Mouse (Mus musculus) activated CD4-positive, CD25-positive, alpha-beta regulatory T cell, adult 4 months (primary cell): Measurements from ENCODE around the gene Ttc9. TPM values are rescaled to one million over a fixed set of nuclear protein-coding genes. Genes with fewer than 3 reads are reported as not detected.

Experiments used
- polyA plus RNA-seq, 2 experiments: library from polyadenylated mRNA; unstranded; fragments of 100-300 nt; shearing (Covaris generic); gene quantifications; one replicate each; pipeline ENCODE4 v1.2.1; 2017

Ttc9 gene
- polyA plus RNA-seq, 2 experiments from 2014 or later: not detected

Other genes starting within 250 kb of the Ttc9 start
- gene Adam4, start 209.3 kb upstream of the Ttc9 start, polyA plus RNA-seq: under 1 TPM; 0.44 to 0.68 TPM
- gene Cox16, start 146.1 kb upstream of the Ttc9 start, polyA plus RNA-seq: 100 to 1,000 TPM; 140 to 178 TPM
- gene Gm20498, start 98.3 kb upstream of the Ttc9 start, polyA plus RNA-seq: 10 to 100 TPM; 11.3 to 14.9 TPM
- 10 to 100 TPM; 66.2 to 71.8 TPM for gene Synj2bp, start 98.3 kb upstream of the Ttc9 start, polyA plus RNA-seq
- not detected for gene Adam21, start 62.8 kb upstream of the Ttc9 start, polyA plus RNA-seq
- 10 to 100 TPM; 28.0 to 28.2 TPM for gene Med6, start 36.2 kb upstream of the Ttc9 start, polyA plus RNA-seq
- under 1 TPM; 0.13 to 0.26 TPM for gene Map3k9, start 149.9 kb downstream of the Ttc9 start, polyA plus RNA-seq
- 10 to 100 TPM; 13.2 to 15.4 TPM for gene Pcnx, start 228.8 kb downstream of the Ttc9 start, polyA plus RNA-seq